Mouse (Mus musculus) frontal cortex, adult (tissue): Measurements from ENCODE around the gene Gm9999.

ENCODE experiments used
- ATAC-seq: cut with Nextera tagmentation; 2 replicates; pipeline ENCODE4 v1.9.2; 2017; ENCODE audit warnings: mild to moderate bottlenecking, moderate library complexity, mixed read lengths; ENCODE audit not compliant: low TSS enrichment

Gene Gm9999

DNA sequence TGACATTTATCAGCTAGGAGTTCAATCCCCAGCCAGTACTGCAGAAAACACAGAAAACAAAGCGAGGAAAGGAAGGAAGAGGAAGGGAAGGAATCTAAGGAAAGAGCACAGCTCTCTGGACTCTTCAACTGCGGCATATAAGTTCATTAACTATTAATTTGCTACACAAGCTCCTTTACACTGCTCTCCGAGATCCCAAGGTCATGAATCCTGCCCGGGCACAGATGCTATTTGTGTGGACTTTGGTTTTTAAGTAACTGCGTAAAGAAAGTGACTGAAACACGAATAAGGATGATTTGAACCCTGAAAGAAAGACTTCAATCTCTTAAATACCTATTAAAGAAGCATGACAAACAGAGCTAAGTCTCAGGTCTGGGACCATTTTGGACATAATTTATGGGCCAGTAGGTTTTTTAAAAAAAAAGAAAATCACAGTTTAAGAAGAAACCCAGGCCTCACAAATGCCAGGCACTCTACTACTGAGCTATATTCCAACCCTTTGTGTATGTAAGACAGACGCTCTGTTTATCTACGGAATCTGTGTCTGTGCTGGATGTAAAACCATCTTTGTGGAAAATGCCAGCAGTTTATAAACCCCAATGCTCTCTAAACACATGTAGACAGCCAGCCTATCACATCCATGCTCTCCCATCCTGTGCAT lies 16.7 kb downstream of the Gm9999 start:
- ATAC-seq, result no peak; the same call in 1 of the 2 replicates

- no peak; the same call in 1 of the 2 replicates for ATAC-seq
Observed at GRCm38 (mm10) chr7:47000644-47000983, 17.2 kb downstream of the Gm9999 start.

GRCm38 (mm10) chr7:47001125-47001899 lies 17.9 kb downstream of the Gm9999 start:
- no peak for ATAC-seq

DNA sequence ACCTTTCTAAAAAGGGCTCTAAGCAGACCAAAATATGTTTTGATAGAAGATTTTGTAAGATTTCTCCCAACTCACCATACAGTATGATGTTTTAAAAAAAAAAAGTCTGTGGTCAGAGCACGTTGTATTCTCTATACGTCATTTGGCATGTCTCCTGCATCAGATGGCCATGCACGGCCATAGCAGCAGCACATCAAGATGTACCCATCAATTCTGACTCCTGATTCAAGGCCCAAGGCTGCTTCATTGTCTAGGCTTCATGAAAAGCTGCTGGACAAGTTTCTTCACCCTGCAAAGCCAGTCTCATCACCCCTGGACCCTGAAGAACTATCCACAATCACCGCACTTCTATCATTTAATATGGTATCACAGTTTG lies 18.5 kb downstream of the Gm9999 start:
- no peak for ATAC-seq

DNA sequence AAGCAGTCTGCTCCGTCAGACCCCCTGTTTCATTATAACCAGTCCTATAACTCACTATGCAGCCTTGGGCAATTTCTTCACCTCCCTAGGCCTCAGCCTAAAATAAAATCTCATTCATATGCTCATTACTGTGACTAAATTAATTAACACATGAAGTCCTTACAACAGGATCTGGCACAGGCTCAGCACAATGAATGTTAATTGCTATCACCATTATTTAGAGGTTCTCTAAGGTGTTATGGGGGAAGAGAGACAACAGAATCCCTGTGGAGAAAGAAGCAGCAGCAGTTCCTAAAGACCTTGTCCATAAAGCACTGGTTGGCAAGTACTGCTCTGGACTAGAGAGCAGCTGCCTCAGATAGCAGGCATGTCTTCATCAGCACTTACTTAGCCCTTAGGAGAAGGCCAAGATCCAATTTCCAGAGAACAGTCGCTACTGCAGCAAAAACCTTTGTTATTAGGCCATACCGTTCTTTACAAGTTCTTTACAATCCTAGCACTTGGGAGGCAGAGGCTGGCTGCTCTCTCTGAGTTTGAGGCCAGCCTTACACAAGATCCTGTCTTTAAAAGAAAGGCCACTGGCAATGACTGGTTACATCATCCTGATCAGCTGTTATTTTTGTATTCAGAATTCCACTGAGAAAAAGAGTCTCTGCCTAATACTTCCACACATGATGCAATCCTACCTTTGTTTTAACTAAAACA lies 20.2 kb downstream of the Gm9999 start:
- ATAC-seq, result no peak

- no peak for ATAC-seq
Observed at GRCm38 (mm10) chr7:47007109-47007780, 23.9 kb downstream of the Gm9999 start.

GRCm38 (mm10) chr7:47007818-47008167 lies 24.4 kb downstream of the Gm9999 start:
- peak; percentile 75 for ATAC-seq

- peak; percentile 92 for ATAC-seq
Observed at GRCm38 (mm10) chr7:47008168-47008993, 25.0 kb downstream of the Gm9999 start, which contains the start of gene Spty2d1. Spty2d1 (minus strand) TSS chr7:47008411.

GRCm38 (mm10) chr7:47013131-47013767 lies 29.9 kb downstream of the Gm9999 start:
- ATAC-seq, result no peak

- ATAC-seq, result no peak
Observed at GRCm38 (mm10) chr7:47014564-47015389, 31.4 kb downstream of the Gm9999 start.

- peak; percentile 91 for ATAC-seq
Observed at GRCm38 (mm10) chr7:47015390-47016065, 32.1 kb downstream of the Gm9999 start.

DNA sequence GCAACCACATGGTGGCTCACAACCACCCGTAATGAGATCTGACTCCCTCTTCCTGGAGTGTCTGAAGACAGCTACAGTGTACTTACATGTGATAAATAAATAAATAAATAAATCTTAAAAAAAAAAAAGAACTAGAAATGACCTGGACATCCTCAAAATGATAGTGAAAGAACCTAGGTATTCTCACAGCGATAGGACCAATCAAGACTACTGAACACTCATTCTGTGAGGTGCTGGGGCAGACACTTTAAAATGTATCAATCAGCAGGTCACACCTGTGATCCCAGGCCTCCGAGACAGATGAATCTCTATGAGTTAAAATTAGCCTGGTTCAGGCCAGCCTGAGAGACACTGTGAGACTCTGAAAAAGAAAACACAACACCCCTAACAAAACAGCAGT lies 33.2 kb downstream of the Gm9999 start:
- no peak for ATAC-seq

- no peak for ATAC-seq
Observed at GRCm38 (mm10) chr7:47017146-47017545, 33.8 kb downstream of the Gm9999 start.

- peak; percentile 78 for ATAC-seq
Observed at GRCm38 (mm10) chr7:47019641-47020040, 36.3 kb downstream of the Gm9999 start.

GRCm38 (mm10) chr7:47020956-47021355 lies 37.6 kb downstream of the Gm9999 start:
- ATAC-seq, result no peak

DNA sequence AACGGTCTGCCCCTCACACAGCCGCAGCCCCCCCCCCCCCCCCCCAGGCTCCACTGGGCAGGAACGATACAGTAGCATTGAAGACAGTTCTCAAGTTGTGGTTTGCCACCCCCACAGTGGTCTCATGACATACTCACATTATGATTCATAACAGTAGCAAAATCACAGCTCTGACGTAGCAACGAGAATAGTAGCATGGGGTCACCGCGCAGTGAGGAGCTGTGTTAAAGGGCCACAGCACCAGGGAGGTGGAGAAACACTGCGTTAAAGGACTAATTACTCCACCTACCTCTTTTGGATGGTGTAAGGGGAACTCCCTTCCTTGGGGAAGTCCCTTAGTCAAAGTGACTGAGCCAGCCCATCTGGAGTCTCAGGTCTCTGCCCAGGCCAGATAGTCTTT lies 39.1 kb downstream of the Gm9999 start:
- no peak for ATAC-seq

GRCm38 (mm10) chr7:47023530-47023929 lies 40.1 kb downstream of the Gm9999 start:
- ATAC-seq, result 0 out of 2 replicates have a peak, but pooled peaks have one; percentile 48

DNA sequence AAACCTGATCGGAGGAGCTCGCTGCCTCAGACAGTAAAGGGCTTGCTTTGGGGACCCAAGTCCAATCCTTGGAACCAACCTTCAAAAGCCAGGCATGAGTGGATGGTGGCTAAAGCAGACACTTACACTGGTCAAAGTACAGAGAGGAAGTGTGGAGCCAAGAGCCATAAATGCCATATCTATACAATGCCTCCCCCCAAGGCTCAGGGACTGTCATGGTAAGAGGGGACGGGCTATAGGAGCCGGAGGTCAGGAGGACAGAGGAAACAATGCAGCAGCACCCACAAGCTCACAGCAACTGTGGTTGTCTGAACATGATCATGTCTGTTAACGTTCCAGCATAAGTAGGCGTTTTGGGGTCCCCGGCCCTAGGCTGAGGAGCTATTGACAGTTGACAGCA lies 41.1 kb downstream of the Gm9999 start:
- ATAC-seq, result no peak

DNA sequence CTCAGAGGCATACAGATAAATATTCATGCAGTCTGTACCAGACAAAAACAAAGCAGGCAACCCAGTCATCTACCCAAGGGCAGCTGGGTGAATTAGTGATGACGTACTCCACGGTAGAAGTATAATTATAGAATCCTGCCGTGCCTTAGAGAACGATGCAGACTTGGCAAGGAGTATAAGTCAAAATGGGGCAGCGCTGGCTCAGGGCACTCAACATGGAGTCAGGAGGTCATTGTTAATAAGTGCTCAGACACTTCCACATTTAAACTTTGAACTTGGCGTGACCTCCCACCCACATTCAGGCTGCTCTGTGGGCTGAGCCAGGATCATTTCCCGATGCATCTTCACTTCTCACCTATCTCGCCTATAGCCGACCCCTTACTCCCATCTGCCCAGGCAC lies 42.0 kb downstream of the Gm9999 start:
- ATAC-seq, result no peak
